Mouse (Mus musculus): ENCODE data around the gene Olfr1356. TPM values are rescaled to one million over a fixed set of nuclear protein-coding genes. Genes with fewer than 3 reads are reported as not detected.
"Not testable (repeated sequence)": the region's sequence is repeated elsewhere in the genome, so short reads cannot be mapped to it uniquely, and the experiment has no call there.

Olfr1356 gene
- total RNA-seq (2022), result not detected

- DNase-seq (ENCODE audit: low spot score), result no peak
Observed at GRCm38 (mm10) chr10:78852066-78852465, at the start of gene Olfr1356. Gene Olfr1356, minus strand, starts transcription at chr10:78852166.

DNA sequence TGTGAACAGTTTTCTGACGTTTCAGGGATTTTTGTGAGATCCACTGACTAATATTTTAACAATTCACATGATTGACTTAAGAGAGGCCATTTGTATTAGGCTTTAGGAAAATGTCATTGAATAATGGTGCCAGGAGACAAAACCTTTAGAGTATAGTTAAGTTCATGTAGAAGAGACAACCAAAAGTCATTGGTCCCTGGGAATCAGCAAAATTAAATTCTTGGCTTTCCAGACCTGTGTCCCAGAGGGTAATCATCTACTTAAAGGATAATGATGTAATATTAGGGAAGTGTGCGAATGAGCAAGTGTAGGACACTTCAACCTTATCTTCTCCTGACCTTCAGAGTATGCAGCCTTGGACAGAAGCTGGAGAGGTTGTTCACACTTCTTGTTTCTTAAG lies 23.3 kb upstream of the Olfr1356 start, which contains the start of gene Olfr1355:
Gene Olfr1355 (plus strand): TSS at position 301 of the 400 bp plus-strand sequence.
- no peak for DNase-seq (ENCODE audit: low spot score)

DNA sequence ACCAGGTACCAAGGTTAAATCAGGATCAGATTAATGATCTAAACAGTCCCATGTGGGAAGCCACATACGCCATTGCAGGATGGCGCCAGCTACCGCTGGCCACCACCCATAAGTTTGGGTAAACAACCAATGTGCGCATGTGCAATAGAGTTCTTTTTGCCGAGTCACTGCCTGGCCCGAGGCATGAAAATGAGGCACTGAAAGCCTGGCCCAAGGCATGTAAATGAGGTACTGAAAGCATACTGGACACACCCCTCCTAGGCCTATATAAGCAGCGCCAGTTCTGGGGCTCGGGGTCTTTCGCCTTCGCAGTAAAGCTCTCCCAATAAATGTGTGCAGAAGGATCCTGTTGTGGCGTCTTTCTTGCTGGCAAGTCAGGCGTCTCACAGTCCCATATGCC lies 11.5 kb downstream of the Olfr1356 start:
- not testable (repeated sequence) for DNase-seq (ENCODE audit: low spot score)

- no peak for DNase-seq (ENCODE audit: low spot score)
Observed at GRCm38 (mm10) chr10:78812358-78813060, 39.5 kb downstream of the Olfr1356 start.

DNA sequence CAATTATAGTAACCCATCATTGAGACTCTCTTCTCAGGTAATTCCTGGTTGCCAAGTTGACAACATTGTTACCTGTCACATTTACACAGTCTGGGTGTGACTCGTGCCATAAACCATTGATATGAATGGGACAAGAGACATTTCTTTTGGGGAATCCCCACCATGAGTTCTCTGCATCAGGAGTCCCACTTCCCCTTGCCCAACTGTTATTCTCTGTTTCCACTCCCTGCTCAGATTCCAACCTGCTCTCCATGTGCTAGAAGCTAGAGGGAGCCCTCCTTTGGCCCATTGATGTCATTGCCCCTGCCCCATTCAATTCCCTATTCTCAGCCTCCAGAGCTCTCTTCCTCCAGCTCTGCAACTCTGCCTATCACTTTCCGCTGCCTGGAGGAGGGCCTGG lies 50.5 kb downstream of the Olfr1356 start:
- DNase-seq (ENCODE audit: low spot score), result no peak

Other genes starting within 250 kb of the Olfr1356 start
- not detected for gene Olfr1357, start 234.1 kb downstream of the Olfr1356 start, total RNA-seq (2022)
- not detected for gene Casp14, start 133.9 kb downstream of the Olfr1356 start, total RNA-seq (2022)
- not detected for gene Ccdc105, start 99.1 kb downstream of the Olfr1356 start, total RNA-seq (2022)
- gene Slc1a6, start 71.7 kb downstream of the Olfr1356 start, total RNA-seq (2022), result not detected
- gene Olfr1355, start 23.4 kb upstream of the Olfr1356 start, total RNA-seq (2022), result not detected
- gene Olfr1354, start 61.0 kb upstream of the Olfr1356 start, total RNA-seq (2022), result not detected
- gene Olfr8, start 98.5 kb upstream of the Olfr1356 start, total RNA-seq (2022), result not detected
- not detected for gene Olfr1353, start 111.1 kb upstream of the Olfr1356 start, total RNA-seq (2022)
- not detected for gene Olfr1352, start 128.9 kb upstream of the Olfr1356 start, total RNA-seq (2022)
- not detected for gene Olfr1351, start 160.3 kb upstream of the Olfr1356 start, total RNA-seq (2022)
- not detected for gene Olfr57, start 176.6 kb upstream of the Olfr1356 start, total RNA-seq (2022)
- 10 to 100 TPM; 11.5 to 13.3 (median 12.3) TPM for gene 2610008E11Rik, start 245.4 kb upstream of the Olfr1356 start, total RNA-seq (2022)